Mouse (Mus musculus): ENCODE measurements around the gene Prkar1a. TPM values are rescaled to one million over a fixed set of nuclear protein-coding genes. Genes with fewer than 3 reads are reported as not detected.

Prkar1a gene
- total RNA-seq, 2 experiments from 2014 or later: 380 to 385 TPM

- no peak for DNase-seq (ENCODE audit: low spot score in 2 of 2)
Measured at GRCm38 (mm10) chr11:109704311-109705205, 55.4 kb downstream of the Prkar1a start.

GRCm38 (mm10) chr11:109705336-109706054 lies 56.3 kb downstream of the Prkar1a start:
- no peak for DNase-seq (ENCODE audit: low spot score in 2 of 2)

GRCm38 (mm10) chr11:109706055-109706412 lies 56.8 kb downstream of the Prkar1a start:
- no peak for DNase-seq (ENCODE audit: low spot score in 2 of 2)

GRCm38 (mm10) chr11:109706586-109706985 lies 57.4 kb downstream of the Prkar1a start:
- DNase-seq (ENCODE audit: low spot score in 2 of 2): no peak

- no peak for DNase-seq (ENCODE audit: low spot score in 2 of 2)
Measured at GRCm38 (mm10) chr11:109707442-109707841, 58.2 kb downstream of the Prkar1a start.

- DNase-seq (ENCODE audit: low spot score in 2 of 2): no peak
Measured at GRCm38 (mm10) chr11:109708786-109709185, 59.6 kb downstream of the Prkar1a start.

GRCm38 (mm10) chr11:109709501-109709900 lies 60.3 kb downstream of the Prkar1a start:
- DNase-seq (ENCODE audit: low spot score in 2 of 2): no peak

- peak in 1 of 2 experiments; percentile 31 for DNase-seq (ENCODE audit: low spot score in 2 of 2)
Measured at GRCm38 (mm10) chr11:109714341-109715247, 65.4 kb downstream of the Prkar1a start.

- no peak for DNase-seq (ENCODE audit: low spot score in 2 of 2)
Measured at GRCm38 (mm10) chr11:109715311-109715781, 66.1 kb downstream of the Prkar1a start.

GRCm38 (mm10) chr11:109716981-109717380 lies 67.8 kb downstream of the Prkar1a start:
- DNase-seq (ENCODE audit: low spot score in 2 of 2): no peak

- no peak for DNase-seq (ENCODE audit: low spot score in 2 of 2)
Measured at GRCm38 (mm10) chr11:109717448-109717847, 68.2 kb downstream of the Prkar1a start.

- no peak for DNase-seq (ENCODE audit: low spot score in 2 of 2)
Measured at GRCm38 (mm10) chr11:109717966-109718895, 69.0 kb downstream of the Prkar1a start.

Other genes starting within 250 kb of the Prkar1a start
- gene 9930022D16Rik, start 235.5 kb upstream of the Prkar1a start, total RNA-seq (2021): not detected
- 10 to 100 TPM; 47.4 to 55.9 TPM for gene Amz2, start 223.5 kb upstream of the Prkar1a start, total RNA-seq (2021)
- gene Arsg, start 176.0 kb upstream of the Prkar1a start, total RNA-seq (2021): 10 to 100 TPM; 11.3 to 12.4 TPM
- gene Slc16a6, start 175.8 kb upstream of the Prkar1a start, total RNA-seq (2021): 10 to 100 TPM; 16.8 to 17.6 TPM
- gene Wipi1, start 37.4 kb upstream of the Prkar1a start, total RNA-seq (2021): 10 to 100 TPM; 71.1 to 86.4 TPM
- gene Fam20a, start 72.9 kb downstream of the Prkar1a start, total RNA-seq (2021): 10 to 100 TPM in 1 of 2 experiments, 1 to 10 TPM in 1; 8.5 to 10.1 TPM
- not detected for gene 1700012B07Rik, start 178.6 kb downstream of the Prkar1a start, total RNA-seq (2021)